Mouse (Mus musculus) hematopoietic stem cell, adult 5-6 weeks (primary cell): ENCODE measurements around the gene Tdg. TPM values are rescaled to one million over a fixed set of nuclear protein-coding genes. Genes with fewer than 3 reads are reported as not detected.

ENCODE experiments used
- ATAC-seq, 2 experiments: fragments of 125-278 bp in 1 of 2; replicated peaks in 1 of 2; 2 replicates each; pipeline ENCODE4 v1.8.0; 2016 to 2017; ENCODE audit warnings: inconsistent platforms in 2 of 2, mild to moderate bottlenecking in 2 of 2, moderate number of reproducible peaks in 2 of 2, low read depth in 1 of 2, moderate TSS enrichment in 1 of 2; ENCODE audit not compliant: low FRiP score in 2 of 2, poor library complexity in 2 of 2, severe bottlenecking in 2 of 2, insufficient read depth in 1 of 2, low TSS enrichment in 1 of 2
- total RNA-seq: library from RNA; stranded (forward); fragments of 172-1452, 232-1000 nt; gene quantifications from 2 replicates; pipeline ENCODE4 v1.2.3, GENCODE M21; 2017

The Tdg gene
- total RNA-seq, 1 experiment from 2014 or later: 104 TPM

DNA sequence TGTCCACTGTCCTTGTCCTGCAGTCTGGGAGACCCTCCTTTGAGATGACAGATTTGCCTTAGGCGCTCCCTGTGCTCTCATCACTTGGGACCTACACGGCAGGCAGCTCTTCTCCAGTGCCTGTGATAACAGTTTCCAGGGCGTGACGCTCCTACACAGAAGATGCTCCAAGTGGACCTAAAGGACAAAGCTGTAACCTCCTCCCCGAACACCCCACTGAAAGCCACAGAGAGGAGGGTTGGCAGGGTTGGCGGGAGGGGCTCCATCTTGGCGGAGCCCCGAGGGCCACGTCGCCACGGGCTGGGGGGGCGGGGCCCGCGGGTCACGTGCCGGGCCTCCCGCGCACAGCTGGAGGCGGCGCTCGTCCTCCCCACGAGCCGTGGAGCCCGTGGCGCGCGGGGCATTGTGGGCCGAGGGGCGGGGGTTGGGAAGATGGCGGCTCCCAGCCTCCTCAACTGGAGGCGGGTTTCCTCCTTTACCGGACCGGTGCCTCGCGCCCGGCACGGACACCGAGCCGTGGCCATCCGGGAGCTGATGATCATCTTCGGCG, 69.2 kb downstream of the Tdg start:
- ATAC-seq: peak; percentile 24 to 63; a peak in 3 of 4 replicates

DNA sequence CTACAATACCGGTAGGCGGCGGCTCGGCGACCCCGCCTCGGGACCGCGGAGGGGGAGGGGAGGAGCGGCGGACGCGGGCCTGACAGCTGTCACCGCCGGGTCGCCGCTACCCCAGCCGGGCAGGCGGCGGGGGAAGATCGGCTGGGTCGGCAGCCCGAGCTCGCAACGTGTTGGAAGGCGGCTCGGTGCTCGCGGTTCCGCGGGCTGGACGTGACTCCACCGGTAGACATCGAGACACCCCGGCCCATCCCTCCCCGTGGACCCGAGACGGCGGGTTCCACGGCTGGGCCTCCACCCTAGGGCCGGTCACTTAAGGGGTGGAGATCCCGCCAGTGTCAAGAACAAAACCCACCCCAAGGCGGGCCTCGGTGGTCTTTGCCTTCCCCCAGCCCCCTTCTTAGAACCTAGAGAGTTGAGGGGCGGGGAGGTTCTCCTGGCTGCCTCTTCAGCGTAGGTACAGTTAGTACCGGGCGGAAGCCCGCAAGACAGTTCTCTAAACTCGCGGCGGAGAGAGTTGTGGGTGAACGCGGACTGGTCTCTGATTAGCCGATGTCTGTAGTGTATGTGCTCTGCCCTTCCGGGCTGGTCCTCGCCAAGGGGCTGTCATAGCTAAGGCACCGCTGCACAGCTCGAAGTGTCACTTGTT, 69.8 kb downstream of the Tdg start:
- peak; percentile 19 to 43 for ATAC-seq

Other genes with a start within 250 kb of the Tdg start
- not detected in 2 replicates for gene Gm1553, start 137.2 kb upstream of the Tdg start, total RNA-seq
- 39.7 and 79.5 TPM in 2 replicates for gene 1190007I07Rik, start 6.6 kb upstream of the Tdg start, total RNA-seq
- gene Glt8d2, start 60.8 kb downstream of the Tdg start, total RNA-seq: 1.6 and 3.1 TPM in 2 replicates
- 40.1 and 44.0 TPM in 2 replicates for gene Hcfc2, start 66.3 kb downstream of the Tdg start, total RNA-seq
- 72.2 and 80.8 TPM in 2 replicates for gene Nfyb, start 134.3 kb downstream of the Tdg start, total RNA-seq
- gene Txnrd1, start 204.1 kb downstream of the Tdg start, total RNA-seq: 159 and 189 TPM in 2 replicates
- gene Eid3, start 236.8 kb downstream of the Tdg start, total RNA-seq: 8.5 and 21.6 TPM in 2 replicates